Mouse (Mus musculus) kidney, postnatal 0 days (tissue): ENCODE data around the gene Cmpk1. TPM values are rescaled to one million over a fixed set of nuclear protein-coding genes. Genes with fewer than 3 reads are reported as not detected.

Source experiments
- ATAC-seq: fragments of 200-750 bp; cut with Nextera tagmentation; replicated peaks from 2 replicates; pipeline ENCODE4 v1.8.0; 2017; ENCODE audit warnings: low read depth, moderate number of reproducible peaks, moderate TSS enrichment, moderate library complexity; ENCODE audit not compliant: low FRiP score
- DNase-seq: peaks from one replicate; pipeline ENCODE4 v3.0.0-alpha.2; 2016; ENCODE audit warnings: low spot score
- H3K27ac ChIP-seq: fragments of 300-500 bp; sonication (generic); 2 replicates; pipeline ENCODE4 v1.5.1; 2014; ENCODE audit warnings: mild to moderate bottlenecking
- H3K27me3 ChIP-seq: fragments of 300-500 bp; sonication (generic); 2 replicates; pipeline ENCODE4 v1.6.1; 2014; ENCODE audit warnings: low read length, mixed read lengths; ENCODE audit not compliant: insufficient read depth
- H3K36me3 ChIP-seq: fragments of 300-500 bp; sonication (generic); 2 replicates; pipeline ENCODE4 v1.6.1; 2014; ENCODE audit warnings: low read length, mixed read lengths; ENCODE audit not compliant: insufficient read depth
- H3K4me1 ChIP-seq: fragments of 300-500 bp; sonication (generic); replicated peaks from 2 replicates; pipeline ENCODE4 v1.6.1; 2014; ENCODE audit warnings: antibody characterized with exemption, low read length, mixed read lengths; ENCODE audit not compliant: insufficient read depth
- H3K4me2 ChIP-seq: fragments of 300-500 bp; sonication (generic); 2 replicates; pipeline ENCODE4 v1.6.1; 2014; ENCODE audit warnings: mild to moderate bottlenecking, low read length, moderate library complexity, mixed read lengths
- H3K4me3 ChIP-seq: fragments of 300-500 bp; sonication (generic); replicated peaks from 2 replicates; pipeline ENCODE4 v1.5.1; 2014; ENCODE audit warnings: low read depth, low read length
- H3K9ac ChIP-seq: fragments of 300-500 bp; sonication (generic); 2 replicates; pipeline ENCODE4 v1.6.1; 2014; ENCODE audit warnings: low read depth, low read length
- H3K9me3 ChIP-seq: fragments of 300-500 bp; sonication (generic); replicated peaks from 2 replicates; pipeline ENCODE4 v1.6.1; 2016; ENCODE audit warnings: low read length, inconsistent platforms, mixed read lengths
- CTCF ChIP-seq: IDR thresholded peaks from 2 replicates; pipeline ENCODE4 v1.5.1; 2016; ENCODE audit warnings: antibody characterized with exemption, low read depth, mild to moderate bottlenecking, moderate library complexity
- WGBS: fragments of 180-500 bp; shearing (Covaris S2); extraction: QIAGEN DNeasy Blood & Tissue Kit; methylation state at CpG from one replicate; pipeline ENCODE4 v1.1.7; 2014; 5-methylcytosine and 5-hydroxymethylcytosine counted together
- polyA plus RNA-seq: library from polyadenylated mRNA; unstranded; fragments of >200 nt; fragmentation: Nextera tagmentation; extraction: Ambion mirVana; gene quantifications from 2 replicates; pipeline ENCODE4 v1.2.1, GENCODE M21; 2015

Gene Cmpk1
- polyA plus RNA-seq, 1 experiment from 2014 or later: 132 TPM

- no peak for TF ChIP-seq CTCF
- WGBS: 65% methylated on average over 7 of the region's 7 CpGs
- DNase-seq (no peak), ATAC-seq (no peak)
- Histone ChIP-seq H3K4me3 (no peak overlapping the region), H3K36me3 (no peaks in the 10 kb centered on the region), H3K9ac (no peak overlapping the region), H3K27ac (no peak overlapping the region), H3K27me3 (no peaks in the 10 kb centered on the region), H3K9me3 (no peaks in the 10 kb centered on the region), H3K4me2 (no peak overlapping the region), H3K4me1 (no peaks in the 10 kb centered on the region)
Observed at GRCm38 (mm10) chr4:114947852-114948481, 39.1 kb downstream of the Cmpk1 start.

GRCm38 (mm10) chr4:114947395-114947794 lies 39.6 kb downstream of the Cmpk1 start:
- Histone ChIP-seq H3K9me3 (no peaks in the 10 kb centered on the region), H3K36me3 (no peaks in the 10 kb centered on the region), H3K4me1 (no peaks in the 10 kb centered on the region), H3K9ac (no peak overlapping the region), H3K27ac (no peak overlapping the region), H3K4me2 (no peak overlapping the region), H3K27me3 (no peaks in the 10 kb centered on the region), H3K4me3 (no peak overlapping the region)
- DNase-seq: peak; percentile 88
- WGBS: 23% methylated on average over 6 of the region's 6 CpGs
- peak; percentile 93 for TF ChIP-seq CTCF
- ATAC-seq: peak; percentile 77

- no peak for DNase-seq
- H3K9me3 ChIP-seq: no peaks in the 10 kb centered on the region
- no peak overlapping the region for H3K9ac ChIP-seq
- H3K4me3 ChIP-seq: no peak overlapping the region
- H3K27me3 ChIP-seq: no peaks in the 10 kb centered on the region
- no peak for TF ChIP-seq CTCF
- no peak for ATAC-seq
- WGBS: 86% methylated on average over 4 of the region's 4 CpGs
- H3K27ac ChIP-seq: no peak overlapping the region
- H3K4me1 ChIP-seq: 0 out of 2 replicates have a peak, but pooled peaks cover 5% of the 10 kb centered on the region
- H3K36me3 ChIP-seq: no peaks in the 10 kb centered on the region
- no peak overlapping the region for H3K4me2 ChIP-seq
Observed at GRCm38 (mm10) chr4:114946416-114946815, 40.6 kb downstream of the Cmpk1 start.

GRCm38 (mm10) chr4:114945021-114945420 lies 42.0 kb downstream of the Cmpk1 start:
- Histone ChIP-seq H3K36me3 (no peaks in the 10 kb centered on the region), H3K27ac (no peak overlapping the region), H3K9me3 (no peaks in the 10 kb centered on the region), H3K4me2 (no peak overlapping the region), H3K4me1 (0 out of 2 replicates have a peak, but pooled peaks cover 5% of the 10 kb centered on the region), H3K27me3 (no peaks in the 10 kb centered on the region), H3K9ac (no peak overlapping the region), H3K4me3 (no peak overlapping the region)
- no peak for DNase-seq
- TF ChIP-seq CTCF: no peak
- no peak for ATAC-seq
- 44% methylated on average over 5 of the region's 5 CpGs for WGBS

- 0 out of 2 replicates have a peak, but pooled peaks cover 5% of the 10 kb centered on the region for H3K4me1 ChIP-seq
- no peaks in the 10 kb centered on the region for H3K27me3 ChIP-seq
- no peak overlapping the region for H3K4me3 ChIP-seq
- H3K27ac ChIP-seq: no peak overlapping the region
- WGBS: 30% methylated on average over 8 of the region's 8 CpGs
- DNase-seq (peak; percentile 14), ATAC-seq (no peak)
- no peak overlapping the region for H3K9ac ChIP-seq
- H3K4me2 ChIP-seq: no peak overlapping the region
- no peak for TF ChIP-seq CTCF
- no peaks in the 10 kb centered on the region for H3K9me3 ChIP-seq
- H3K36me3 ChIP-seq: no peaks in the 10 kb centered on the region
Observed at GRCm38 (mm10) chr4:114942583-114942982, 44.5 kb downstream of the Cmpk1 start.

- Histone ChIP-seq H3K4me1 (0 out of 2 replicates have a peak, but pooled peaks cover 5% of the 10 kb centered on the region), H3K9ac (no peak overlapping the region), H3K27me3 (no peaks in the 10 kb centered on the region), H3K4me2 (no peak overlapping the region), H3K9me3 (no peaks in the 10 kb centered on the region), H3K27ac (no peak overlapping the region), H3K4me3 (no peak overlapping the region), H3K36me3 (no peaks in the 10 kb centered on the region)
- TF ChIP-seq CTCF: no peak
- WGBS: 48% methylated on average over 4 of the region's 4 CpGs
- ATAC-seq (no peak), DNase-seq (peak; percentile 14)
Observed at GRCm38 (mm10) chr4:114942112-114942511, 44.9 kb downstream of the Cmpk1 start.

GRCm38 (mm10) chr4:114941311-114941710 lies 45.7 kb downstream of the Cmpk1 start:
- 65% methylated on average over 4 of the region's 4 CpGs for whole genome bisulfite sequencing
- no peak overlapping the region for H3K27ac ChIP-seq

More at GRCm38 (mm10) chr4:114941311-114941710, 45.7 kb downstream of the Cmpk1 start:
- no peaks in the 10 kb centered on the region for H3K36me3 ChIP-seq
- H3K4me2 ChIP-seq: no peak overlapping the region
- DNase-seq (no peak), ATAC-seq (no peak)
- no peak overlapping the region for H3K9ac ChIP-seq
- no peaks in the 10 kb centered on the region for H3K9me3 ChIP-seq
- no peak overlapping the region for H3K4me3 ChIP-seq
- no peaks in the 10 kb centered on the region for H3K27me3 ChIP-seq
- 0 out of 2 replicates have a peak, but pooled peaks cover 5% of the 10 kb centered on the region for H3K4me1 ChIP-seq
- no peak for TF ChIP-seq CTCF
